Comparison of ENCODE assay signal across 8 mouse cellular contexts in the genomic region with DNA sequence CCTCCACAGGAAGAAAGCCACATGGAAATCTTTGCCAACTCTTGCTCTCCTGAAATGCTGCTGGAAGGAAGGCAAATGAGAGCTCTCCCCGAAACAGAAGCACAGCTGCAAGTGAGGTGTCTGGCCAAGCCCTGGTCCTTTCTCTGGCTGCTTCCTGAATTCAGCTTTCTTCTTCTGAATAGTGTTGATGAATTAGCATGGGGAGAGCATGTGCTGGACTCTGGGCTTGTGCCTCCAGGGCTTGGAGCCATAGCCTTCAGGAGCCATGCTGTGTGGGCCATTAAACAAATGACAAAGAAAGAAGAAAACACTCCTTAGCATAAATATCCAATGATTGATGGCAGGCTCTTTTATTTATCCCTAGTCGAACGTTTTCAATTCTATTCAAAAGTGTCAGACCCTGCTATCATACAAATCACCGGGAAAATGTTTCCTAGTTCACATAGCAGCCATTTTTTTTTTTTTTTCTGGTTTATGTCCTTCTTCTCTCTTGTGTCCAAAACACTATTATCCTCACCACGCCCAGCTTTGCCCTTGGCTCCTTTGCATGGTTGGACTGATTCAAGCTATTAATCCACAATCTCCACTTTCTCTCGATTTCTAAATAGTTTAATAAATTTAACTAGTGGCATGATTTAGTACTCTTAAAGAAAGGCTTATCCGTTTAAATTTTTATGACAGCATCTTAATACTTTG.
DNase-seq lines count a peak whose midpoint lies in the region; ATAC-seq lines count a peak whose summit lies in the region.

No protein-coding gene starts in this region.

- WGBS in forebrain, embryonic 15.5 days, result 7% methylated on average over 7 of the region's 7 CpGs
- 5% methylated on average over 7 of the region's 7 CpGs for WGBS in neural tube, embryonic 14.5 days

- H3K4me2 ChIP-seq in forebrain, embryonic 15.5 days (replicated peaks), result peak overlapping the region; percentile 32
- peak overlapping the region; percentile 14; the same call in 1 of the 2 replicates for H3K4me2 ChIP-seq in neural tube, embryonic 14.5 days (ENCODE audit: low read depth, low read length)

- H3K27ac ChIP-seq in forebrain, embryonic 15.5 days (replicated peaks), result peak overlapping the region; percentile 81
- H3K27ac ChIP-seq in neural tube, embryonic 14.5 days (ENCODE audit: low read depth, low read length), result peak overlapping the region; percentile 36; the same call in 1 of the 2 replicates

- 0 out of 2 replicates have a peak overlapping the region, but pooled peaks have one; percentile 6 for H3K4me3 ChIP-seq in forebrain, embryonic 15.5 days
- no peak overlapping the region for H3K4me3 ChIP-seq in neural tube, embryonic 14.5 days (ENCODE audit: low read depth, low read length)

- ATAC-seq in forebrain, embryonic 15.5 days (replicated peaks), result peak; percentile 96
- ATAC-seq in neural tube, embryonic 14.5 days (ENCODE audit: low read depth), result peak; percentile 92
- ATAC-seq in megakaryocyte, adult 5-6 weeks (ENCODE audit: poor library complexity, severe bottlenecking), result no peak

- DNase-seq in ovary, adult 18-20 months (ENCODE audit: low spot score), result peak; percentile 2
- no peak for DNase-seq in ovary, postnatal 10 days (ENCODE audit: low spot score)
- peak; percentile 24 for DNase-seq in left cerebral cortex, adult 11 months (ENCODE audit: low spot score)
- DNase-seq in thymus, postnatal 14 days, result no peak
- DNase-seq in kidney, postnatal 14 days, result no peak

- no peak overlapping the region for H3K9ac ChIP-seq in forebrain, embryonic 15.5 days (replicated peaks)
- no peak overlapping the region for H3K9ac ChIP-seq in neural tube, embryonic 14.5 days (replicated peaks; ENCODE audit: low read depth, low read length)

- H3K36me3 ChIP-seq in forebrain, embryonic 15.5 days, result no peaks in the 10 kb centered on the region
- no peaks in the 10 kb centered on the region for H3K36me3 ChIP-seq in neural tube, embryonic 14.5 days (ENCODE audit: control insufficient read depth, insufficient read depth, low read length)

- peaks cover 23% of the 10 kb centered on the region for H3K4me1 ChIP-seq in forebrain, embryonic 15.5 days
- H3K4me1 ChIP-seq in neural tube, embryonic 14.5 days (ENCODE audit: control insufficient read depth, insufficient read depth, low read length), result peaks cover 15% of the 10 kb centered on the region

- no peaks in the 10 kb centered on the region for H3K27me3 ChIP-seq in forebrain, embryonic 15.5 days
- no peaks in the 10 kb centered on the region for H3K27me3 ChIP-seq in neural tube, embryonic 14.5 days (ENCODE audit: control insufficient read depth, insufficient read depth, low read length)

- H3K9me3 ChIP-seq in forebrain, embryonic 15.5 days, result no peaks in the 10 kb centered on the region
- no peaks in the 10 kb centered on the region for H3K9me3 ChIP-seq in neural tube, embryonic 14.5 days (ENCODE audit: control insufficient read depth, low read length)

Comparison
In these comparisons a context has a peak if more than half of its experiments do, and no peak if none do; other contexts are left out.
1. DNase-seq: peak in ovary, adult 18-20 months (single experiment) and left cerebral cortex, adult 11 months (single experiment); none in ovary, postnatal 10 days (single experiment), thymus, postnatal 14 days (single experiment) and kidney, postnatal 14 days (single experiment).